Mouse (Mus musculus) liver, embryonic 13.5 days (tissue): ENCODE results near the gene Arhgap10. TPM values are rescaled to one million over a fixed set of nuclear protein-coding genes. Genes with fewer than 3 reads are reported as not detected.

Experiments
- ATAC-seq: fragments of 200-750 bp; cut with Nextera tagmentation; 2 replicates; pipeline ENCODE4 v1.8.0; 2017; ENCODE audit warnings: low read depth, mild to moderate bottlenecking, moderate number of reproducible peaks, moderate library complexity
- DNase-seq: peaks from one replicate; pipeline ENCODE4 v3.0.0; 2022
- H3K27ac ChIP-seq: fragments of 300-500 bp; sonication (generic); 2 replicates; pipeline ENCODE4 v1.5.1; 2015; ENCODE audit warnings: moderate library complexity, mild to moderate bottlenecking, inconsistent platforms
- H3K27me3 ChIP-seq: fragments of 300-500 bp; sonication (generic); 2 replicates; pipeline ENCODE4 v1.6.1; 2015; ENCODE audit warnings: mild to moderate bottlenecking, inconsistent platforms
- H3K36me3 ChIP-seq: fragments of 300-500 bp; sonication (generic); 2 replicates; pipeline ENCODE4 v1.6.1; 2015; ENCODE audit warnings: mild to moderate bottlenecking, inconsistent platforms
- H3K4me1 ChIP-seq: fragments of 300-500 bp; sonication (generic); replicated peaks from 2 replicates; pipeline ENCODE4 v1.6.1; 2015; ENCODE audit warnings: inconsistent platforms
- H3K4me2 ChIP-seq: fragments of 300-500 bp; sonication (generic); 2 replicates; pipeline ENCODE4 v1.6.1; 2015; ENCODE audit warnings: inconsistent platforms, mild to moderate bottlenecking, moderate library complexity
- H3K4me3 ChIP-seq: fragments of 300-500 bp; sonication (generic); replicated peaks from 2 replicates; pipeline ENCODE4 v1.5.1; 2015; ENCODE audit warnings: mild to moderate bottlenecking, inconsistent platforms
- H3K9ac ChIP-seq: fragments of 300-500 bp; sonication (generic); 2 replicates; pipeline ENCODE4 v1.6.1; 2015; ENCODE audit warnings: mild to moderate bottlenecking, inconsistent platforms
- H3K9me3 ChIP-seq: fragments of 300-500 bp; sonication (generic); replicated peaks from 2 replicates; pipeline ENCODE4 v1.6.1; 2016; ENCODE audit warnings: inconsistent platforms
- WGBS: fragments of 180-500 bp; shearing (Covaris S2); methylation state at CpG from one replicate; pipeline ENCODE4 v1.1.7; 2015; ENCODE audit not compliant: insufficient replicate concordance; 5-methylcytosine and 5-hydroxymethylcytosine counted together
- polyA plus RNA-seq: library from polyadenylated mRNA; unstranded; fragments of >200 nt; fragmentation: Nextera tagmentation; extraction: Ambion mirVana; gene quantifications from 2 replicates; pipeline ENCODE4 v1.2.1, GENCODE M21; 2015

Arhgap10 gene
- polyA plus RNA-seq, 1 experiment from 2014 or later = 7.9 TPM

GRCm38 (mm10) chr8:77439670-77440069 is 78.1 kb downstream of the Arhgap10 start:
- Histone ChIP-seq H3K4me1 (peaks cover 29% of the 10 kb centered on the region), H3K9ac (no peak overlapping the region), H3K27ac (no peak overlapping the region), H3K4me3 (no peak overlapping the region), H3K9me3 (no peaks in the 10 kb centered on the region), H3K4me2 (no peak overlapping the region), H3K27me3 (no peaks in the 10 kb centered on the region), H3K36me3 (no peaks in the 10 kb centered on the region)
- DNase-seq (no peak), ATAC-seq (no peak)
- WGBS = 82% methylated on average over 2 of the region's 2 CpGs

GRCm38 (mm10) chr8:77437807-77438493 is 79.8 kb downstream of the Arhgap10 start:
- DNase-seq = no peak
- 50% methylated on average over 9 of the region's 9 CpGs for WGBS
- peaks cover 32% of the 10 kb centered on the region for H3K4me1 ChIP-seq

GRCm38 (mm10) chr8:77436013-77436990 is 81.5 kb downstream of the Arhgap10 start:
- no peaks in the 10 kb centered on the region for H3K27me3 ChIP-seq
- WGBS = 63% methylated on average over 15 of the region's 15 CpGs
- ATAC-seq (no peak), DNase-seq (no peak)
- H3K9ac ChIP-seq = no peak overlapping the region
- no peaks in the 10 kb centered on the region for H3K9me3 ChIP-seq
- H3K4me1 ChIP-seq = peaks cover 24% of the 10 kb centered on the region
- H3K4me3 ChIP-seq = no peak overlapping the region
- no peak overlapping the region for H3K4me2 ChIP-seq
- H3K27ac ChIP-seq = peak overlapping the region; percentile 41
- H3K36me3 ChIP-seq = no peaks in the 10 kb centered on the region

More at GRCm38 (mm10) chr8:77437807-77438493, 79.8 kb downstream of the Arhgap10 start:
- Histone ChIP-seq H3K27me3 (no peaks in the 10 kb centered on the region), H3K36me3 (no peaks in the 10 kb centered on the region), H3K4me2 (no peak overlapping the region), H3K27ac (no peak overlapping the region), H3K9ac (no peak overlapping the region), H3K4me3 (no peak overlapping the region), H3K9me3 (no peaks in the 10 kb centered on the region)
- ATAC-seq = no peak

DNA sequence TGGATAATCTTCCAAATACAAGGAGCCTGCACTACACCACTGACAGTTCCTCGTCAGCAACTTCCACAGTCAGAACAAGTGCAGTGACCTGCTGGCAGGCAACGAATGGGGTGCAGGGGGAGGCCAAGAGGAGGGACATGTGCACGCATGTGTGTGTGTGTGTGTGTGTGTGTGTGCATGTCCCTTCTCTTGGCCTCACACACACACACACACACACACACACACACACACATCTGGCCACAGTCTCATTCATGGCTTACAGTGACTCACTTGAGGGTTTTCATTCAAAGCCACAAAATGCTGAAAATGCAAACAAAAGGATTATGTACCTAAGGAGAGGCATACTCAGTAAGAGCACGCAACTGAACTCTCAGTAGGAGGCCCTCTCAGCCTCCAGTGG is 84.5 kb downstream of the Arhgap10 start:
- Histone ChIP-seq H3K4me1 (peaks cover 13% of the 10 kb centered on the region), H3K9me3 (no peaks in the 10 kb centered on the region), H3K27ac (no peak overlapping the region), H3K4me3 (no peak overlapping the region), H3K4me2 (no peak overlapping the region), H3K27me3 (no peaks in the 10 kb centered on the region), H3K36me3 (no peaks in the 10 kb centered on the region), H3K9ac (no peak overlapping the region)
- ATAC-seq = no peak
- DNase-seq = no peak
- WGBS = 53% methylated on average over 4 of the region's 4 CpGs

GRCm38 (mm10) chr8:77432726-77433125 is 85.0 kb downstream of the Arhgap10 start:
- Histone ChIP-seq H3K4me1 (peaks cover 12% of the 10 kb centered on the region), H3K36me3 (no peaks in the 10 kb centered on the region), H3K27ac (no peak overlapping the region), H3K4me2 (no peak overlapping the region), H3K9ac (no peak overlapping the region), H3K4me3 (no peak overlapping the region), H3K9me3 (no peaks in the 10 kb centered on the region), H3K27me3 (no peaks in the 10 kb centered on the region)
- 79% methylated on average over 10 of the region's 10 CpGs for WGBS
- no peak for DNase-seq
- ATAC-seq = no peak

DNA sequence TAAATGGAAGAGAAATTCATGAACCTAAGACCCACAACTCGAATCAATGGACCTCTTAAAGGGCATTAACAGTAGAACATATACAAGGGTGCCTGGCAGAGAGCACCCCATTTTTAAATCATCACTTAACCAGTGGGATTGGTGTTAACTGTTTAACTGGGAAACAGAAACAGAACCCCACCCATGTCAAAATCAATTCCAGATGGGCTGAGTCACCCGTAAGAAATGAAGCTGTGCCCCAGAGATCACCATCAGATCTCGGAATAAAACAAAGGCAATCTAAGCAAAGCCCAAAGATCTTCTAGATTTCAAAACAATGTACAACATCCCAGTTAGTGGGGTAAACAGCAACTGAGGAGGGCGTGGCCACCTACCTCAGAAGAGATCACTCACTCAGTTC is 89.3 kb downstream of the Arhgap10 start:
- Histone ChIP-seq H3K9me3 (no peaks in the 10 kb centered on the region), H3K27ac (no peak overlapping the region), H3K4me1 (peaks cover 14% of the 10 kb centered on the region), H3K9ac (no peak overlapping the region), H3K36me3 (no peaks in the 10 kb centered on the region), H3K4me2 (no peak overlapping the region), H3K4me3 (no peak overlapping the region), H3K27me3 (no peaks in the 10 kb centered on the region)
- 49% methylated on average over 4 of the region's 4 CpGs for WGBS
- no peak for DNase-seq
- no peak for ATAC-seq

DNA sequence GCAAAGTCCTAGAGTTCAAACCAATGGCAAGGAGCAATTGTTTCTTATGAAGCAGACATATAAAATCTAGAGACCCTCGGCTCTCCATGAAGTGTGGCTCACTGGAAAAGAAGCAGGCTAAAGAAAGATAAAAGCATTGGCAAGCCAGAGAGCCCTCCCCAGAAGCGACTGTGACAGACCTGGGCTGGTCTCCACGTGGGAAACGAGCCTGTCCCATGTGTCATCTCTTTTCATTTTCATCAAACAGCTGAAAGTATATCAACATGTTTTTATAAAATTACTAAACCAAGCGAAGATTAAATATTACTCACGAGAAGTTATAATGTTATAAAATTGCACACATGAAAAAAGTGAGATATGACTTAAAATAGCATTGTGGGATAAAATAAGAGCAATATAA is 89.7 kb downstream of the Arhgap10 start:
- Histone ChIP-seq H3K9ac (no peak overlapping the region), H3K4me2 (no peak overlapping the region), H3K4me3 (no peak overlapping the region), H3K36me3 (no peaks in the 10 kb centered on the region), H3K4me1 (peaks cover 15% of the 10 kb centered on the region), H3K27me3 (no peaks in the 10 kb centered on the region), H3K27ac (no peak overlapping the region), H3K9me3 (no peaks in the 10 kb centered on the region)
- WGBS = 49% methylated on average over 6 of the region's 6 CpGs
- no peak for ATAC-seq
- no peak for DNase-seq

DNA sequence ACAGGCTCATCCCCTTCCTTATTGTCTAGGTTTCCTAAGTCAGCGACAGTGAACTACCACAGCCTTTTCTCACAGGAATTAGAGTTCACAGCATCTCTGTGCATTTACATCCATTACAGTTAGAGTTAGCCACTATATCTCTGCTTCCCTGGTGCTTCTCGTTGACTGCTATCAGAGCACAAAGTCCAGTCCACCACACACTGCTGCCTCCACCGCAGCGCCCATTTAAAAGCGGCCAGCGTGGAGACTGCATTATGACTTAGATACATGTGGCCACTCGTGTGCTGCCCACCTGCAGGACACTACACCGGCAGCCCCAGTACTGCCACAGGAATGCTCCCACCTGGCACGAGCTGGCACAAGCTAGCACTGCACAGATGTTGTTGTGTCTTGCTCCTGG is 90.3 kb downstream of the Arhgap10 start:
- Histone ChIP-seq H3K4me3 (no peak overlapping the region), H3K9ac (no peak overlapping the region), H3K9me3 (no peaks in the 10 kb centered on the region), H3K27ac (peak overlapping the region; percentile 64), H3K36me3 (no peaks in the 10 kb centered on the region), H3K4me2 (0 out of 2 replicates have a peak overlapping the region, but pooled peaks have one; percentile 8), H3K27me3 (no peaks in the 10 kb centered on the region), H3K4me1 (peaks cover 20% of the 10 kb centered on the region)
- ATAC-seq = no peak
- WGBS = 77% methylated on average over 9 of the region's 9 CpGs
- no peak for DNase-seq

GRCm38 (mm10) chr8:77423850-77424249 is 93.9 kb downstream of the Arhgap10 start:
- ATAC-seq = no peak

DNA sequence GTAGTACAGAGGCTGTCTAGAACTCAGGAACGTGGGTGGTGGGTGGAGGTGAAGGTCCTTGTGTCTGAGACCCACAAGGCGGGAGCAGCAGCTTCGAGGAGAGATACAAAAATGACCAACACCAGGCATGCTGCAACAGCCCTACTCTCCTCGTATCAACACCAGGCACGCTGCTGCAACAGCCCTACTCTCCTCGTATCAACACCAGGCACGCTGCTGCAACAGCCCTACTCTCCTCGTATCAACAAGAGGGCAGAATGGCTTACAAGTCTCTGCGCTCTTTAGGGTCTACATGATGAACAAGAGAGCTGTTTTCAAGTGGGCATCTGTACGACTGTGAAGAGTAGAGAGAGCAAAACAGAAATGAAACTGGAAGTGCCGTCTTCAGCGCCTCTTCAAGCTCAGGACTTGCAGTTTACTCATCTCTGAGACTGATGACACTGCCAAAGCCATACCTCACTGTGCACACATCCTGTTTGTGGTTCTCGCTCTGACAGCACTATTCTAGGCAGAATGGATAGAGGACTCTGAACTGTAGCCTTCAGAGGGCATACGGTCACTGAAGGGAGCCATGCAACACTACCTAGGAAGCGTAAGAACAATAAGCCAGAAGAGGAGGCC is 95.0 kb downstream of the Arhgap10 start:
- Histone ChIP-seq H3K27ac (peak overlapping the region; percentile 80), H3K9ac (peak overlapping the region; percentile 53; the same call in 1 of the 2 replicates), H3K4me2 (peak overlapping the region; percentile 50), H3K9me3 (no peaks in the 10 kb centered on the region), H3K4me1 (peaks cover 32% of the 10 kb centered on the region), H3K27me3 (no peaks in the 10 kb centered on the region), H3K4me3 (peak overlapping the region; percentile 26), H3K36me3 (peaks cover 10% of the 10 kb centered on the region; the same call in 1 of the 2 replicates)
- DNase-seq (peak; percentile 38), ATAC-seq (peak; percentile 90)
- WGBS = 19% methylated on average over 15 of the region's 15 CpGs

More at GRCm38 (mm10) chr8:77423850-77424249, 93.9 kb downstream of the Arhgap10 start:
- 0 out of 2 replicates have a peak, but pooled peaks cover 3% of the 10 kb centered on the region for H3K36me3 ChIP-seq
- H3K4me1 ChIP-seq = peaks cover 35% of the 10 kb centered on the region
- H3K9ac ChIP-seq = no peak overlapping the region
- H3K4me3 ChIP-seq = no peak overlapping the region
- no peak overlapping the region; the same call in 1 of the 2 replicates for H3K27ac ChIP-seq
- H3K9me3 ChIP-seq = no peaks in the 10 kb centered on the region
- H3K4me2 ChIP-seq = 0 out of 2 replicates have a peak overlapping the region, but pooled peaks have one; percentile 50
- DNase-seq = no peak
- 70% methylated on average over 4 of the region's 6 CpGs for WGBS
- H3K27me3 ChIP-seq = no peaks in the 10 kb centered on the region

- peaks cover 33% of the 10 kb centered on the region for H3K4me1 ChIP-seq
- H3K4me2 ChIP-seq = no peak overlapping the region
- no peak overlapping the region for H3K9ac ChIP-seq
- H3K9me3 ChIP-seq = no peaks in the 10 kb centered on the region
- peaks cover 10% of the 10 kb centered on the region; the same call in 1 of the 2 replicates for H3K36me3 ChIP-seq
- H3K4me3 ChIP-seq = no peak overlapping the region
- DNase-seq = no peak
- no peak overlapping the region for H3K27ac ChIP-seq
- no peak for ATAC-seq
- WGBS = 85% methylated on average over 13 of the region's 13 CpGs
- H3K27me3 ChIP-seq = no peaks in the 10 kb centered on the region
Observed at GRCm38 (mm10) chr8:77421596-77421995, 96.2 kb downstream of the Arhgap10 start.
